Mouse (Mus musculus) midbrain, embryonic 15.5 days (tissue): ENCODE results near the gene Ldb2. TPM values are rescaled to one million over a fixed set of nuclear protein-coding genes. Genes with fewer than 3 reads are reported as not detected.

Experiments
- ATAC-seq: fragments of 200-750 bp; cut with Nextera tagmentation; replicated peaks from 2 replicates; pipeline ENCODE4 v1.8.0; 2017; ENCODE audit warnings: moderate TSS enrichment
- H3K27ac ChIP-seq: fragments of 300-500 bp; sonication (generic); 2 replicates; pipeline ENCODE4 v1.5.1; 2015; ENCODE audit warnings: mild to moderate bottlenecking, inconsistent platforms
- H3K27me3 ChIP-seq: fragments of 300-500 bp; sonication (generic); replicated peaks from 2 replicates; pipeline ENCODE4 v1.6.1; 2015; ENCODE audit warnings: inconsistent platforms
- H3K36me3 ChIP-seq: fragments of 300-500 bp; sonication (generic); replicated peaks from 2 replicates; pipeline ENCODE4 v1.6.1; 2015; ENCODE audit warnings: inconsistent platforms
- H3K4me1 ChIP-seq: fragments of 300-500 bp; sonication (generic); 2 replicates; pipeline ENCODE4 v1.6.1; 2015; ENCODE audit warnings: inconsistent platforms
- H3K4me2 ChIP-seq: fragments of 300-500 bp; sonication (generic); 2 replicates; pipeline ENCODE4 v1.6.1; 2015; ENCODE audit warnings: inconsistent platforms, mild to moderate bottlenecking, moderate library complexity
- H3K4me3 ChIP-seq: fragments of 300-500 bp; sonication (generic); 2 replicates; pipeline ENCODE4 v1.5.1; 2015; ENCODE audit warnings: mild to moderate bottlenecking, inconsistent platforms
- H3K9ac ChIP-seq: fragments of 300-500 bp; sonication (generic); 2 replicates; pipeline ENCODE4 v1.6.1; 2015; ENCODE audit warnings: mild to moderate bottlenecking, inconsistent platforms
- H3K9me3 ChIP-seq: fragments of 300-500 bp; sonication (generic); 2 replicates; pipeline ENCODE4 v1.6.1; 2016; ENCODE audit warnings: inconsistent platforms
- WGBS: fragments of 180-500 bp; shearing (Covaris S2); methylation state at CpG from one replicate; pipeline ENCODE4 v1.1.7; 2015; ENCODE audit warnings: mixed read lengths; 5-methylcytosine and 5-hydroxymethylcytosine counted together
- polyA plus RNA-seq: library from polyadenylated mRNA; unstranded; fragments of >200 nt; fragmentation: Nextera tagmentation; extraction: Ambion mirVana; gene quantifications from 2 replicates; pipeline ENCODE4 v1.2.1, GENCODE M21; 2015

The Ldb2 gene
- polyA plus RNA-seq, 1 experiment from 2014 or later = 81.0 TPM

DNA sequence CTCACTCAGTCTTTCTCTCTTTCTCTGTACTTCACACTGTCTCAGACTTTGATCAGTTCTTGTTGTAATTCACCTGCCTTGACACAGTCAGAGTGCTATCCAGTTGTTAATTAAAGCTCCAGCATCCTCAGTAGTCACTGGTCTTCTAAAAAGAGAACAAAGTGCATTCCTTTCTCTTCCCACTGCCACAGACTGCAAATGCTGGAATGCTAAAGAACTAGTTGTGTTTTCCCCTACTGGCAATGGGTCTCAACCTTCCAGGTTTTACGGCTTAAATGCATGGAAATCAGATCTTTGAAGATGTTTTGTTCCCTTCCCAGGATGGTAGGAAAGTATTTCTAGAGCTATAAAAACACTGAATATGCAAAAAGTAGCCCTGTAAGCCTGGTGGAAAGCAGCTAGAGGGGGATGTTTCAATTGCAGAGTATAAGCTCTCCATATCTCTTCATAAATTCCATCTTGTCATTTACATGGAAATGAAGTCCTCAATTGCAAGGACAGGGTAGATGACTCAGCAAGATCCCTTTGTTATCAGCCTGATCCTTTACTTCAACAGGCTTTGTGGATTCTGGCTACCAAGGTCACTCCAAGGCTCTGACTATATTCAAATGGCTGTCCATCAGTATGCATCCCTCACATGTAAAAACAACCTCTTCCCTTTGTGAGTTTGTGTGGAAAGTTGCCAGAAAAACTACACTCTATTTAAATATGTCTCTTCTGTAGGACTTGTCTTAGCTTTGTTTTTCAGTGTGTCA lies 45.1 kb downstream of the Ldb2 start:
- no peaks in the 10 kb centered on the region for H3K27me3 ChIP-seq
- no peak overlapping the region for H3K9ac ChIP-seq
- no peak overlapping the region for H3K4me3 ChIP-seq
- no peak for ATAC-seq
- no peak overlapping the region for H3K4me2 ChIP-seq
- H3K4me1 ChIP-seq = no peaks in the 10 kb centered on the region
- no peaks in the 10 kb centered on the region for H3K9me3 ChIP-seq
- H3K36me3 ChIP-seq = no peaks in the 10 kb centered on the region
- whole genome bisulfite sequencing = 46% methylated on average over 1 of the region's 1 CpGs
- H3K27ac ChIP-seq = no peak overlapping the region

DNA sequence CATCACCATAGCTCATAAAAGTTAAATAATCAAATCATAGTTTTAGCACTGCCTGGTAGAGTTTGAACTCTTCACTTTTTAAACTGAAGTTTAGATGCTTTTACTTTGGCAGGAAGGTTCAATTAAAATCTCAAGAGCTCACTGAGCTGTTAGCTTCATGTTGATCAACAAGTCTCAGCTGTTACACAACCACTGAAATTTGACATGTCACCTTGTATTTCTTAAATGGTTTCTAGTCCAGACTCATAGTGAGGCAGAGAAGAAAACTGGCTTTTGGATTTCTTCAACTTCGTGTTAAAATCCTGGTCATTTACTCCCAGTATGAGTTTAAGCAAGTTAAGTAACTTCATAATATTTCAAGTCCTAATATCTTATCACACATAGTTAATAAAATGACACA lies 53.8 kb downstream of the Ldb2 start:
- Histone ChIP-seq H3K36me3 (no peaks in the 10 kb centered on the region), H3K9ac (no peak overlapping the region), H3K4me3 (no peak overlapping the region), H3K4me2 (no peak overlapping the region), H3K9me3 (no peaks in the 10 kb centered on the region), H3K27ac (no peak overlapping the region), H3K4me1 (no peaks in the 10 kb centered on the region), H3K27me3 (no peaks in the 10 kb centered on the region)
- no peak for ATAC-seq
- WGBS = 88% methylated on average over 1 of the region's 1 CpGs

DNA sequence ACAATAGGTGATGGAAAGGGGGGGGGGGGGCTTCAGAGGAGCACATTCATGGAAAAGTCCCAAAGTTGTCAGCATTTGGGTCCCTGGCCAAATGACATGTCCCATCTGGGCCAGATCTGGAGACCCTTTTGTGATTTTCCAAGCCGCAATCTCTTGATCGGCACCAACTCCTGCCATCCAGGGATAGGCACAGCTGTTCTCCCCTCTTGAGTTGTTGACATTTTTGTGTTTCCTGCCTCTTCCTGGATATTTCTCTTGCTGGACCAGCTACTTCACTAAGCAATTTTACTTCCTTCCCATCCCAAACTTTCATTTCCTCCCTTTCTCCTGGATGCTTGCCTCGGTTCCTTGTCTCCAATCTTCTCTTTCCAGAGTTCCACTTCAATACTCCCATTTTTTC lies 63.1 kb downstream of the Ldb2 start:
- WGBS = 96% methylated on average over 3 of the region's 3 CpGs
- no peaks in the 10 kb centered on the region for H3K9me3 ChIP-seq
- no peak overlapping the region for H3K9ac ChIP-seq
- no peaks in the 10 kb centered on the region; the same call in 1 of the 2 replicates for H3K4me1 ChIP-seq
- no peaks in the 10 kb centered on the region for H3K27me3 ChIP-seq
- no peak overlapping the region for H3K4me2 ChIP-seq
- no peak overlapping the region for H3K4me3 ChIP-seq
- no peak for ATAC-seq
- H3K36me3 ChIP-seq = no peaks in the 10 kb centered on the region
- no peak overlapping the region for H3K27ac ChIP-seq

DNA sequence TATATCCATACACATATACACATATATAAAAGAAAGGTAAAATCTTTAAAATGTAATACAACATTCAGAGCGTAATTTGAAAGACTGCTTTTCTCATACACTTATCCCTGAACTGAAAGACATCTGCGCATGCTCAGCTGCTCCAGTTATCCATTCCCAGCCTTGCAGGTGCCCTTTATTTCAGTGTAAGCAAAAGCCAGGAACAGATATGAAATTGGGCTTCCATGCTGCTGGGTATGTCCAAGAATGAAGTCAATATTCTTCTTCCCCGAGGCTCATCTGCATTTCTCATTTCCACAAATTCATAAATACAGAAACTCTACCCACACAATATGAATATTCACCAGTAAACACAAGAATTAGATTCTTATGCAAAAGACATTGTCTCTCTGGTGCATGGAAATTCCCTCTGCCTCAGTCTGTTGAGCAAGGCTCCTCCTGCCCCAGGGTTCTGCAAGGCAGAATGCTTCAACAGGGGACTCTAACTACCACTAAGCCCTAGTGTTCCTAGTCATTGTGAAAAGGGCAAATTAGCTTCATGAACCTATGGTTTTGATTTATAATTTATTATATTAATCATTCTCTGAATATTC lies 65.3 kb downstream of the Ldb2 start:
- Histone ChIP-seq H3K4me3 (no peak overlapping the region), H3K4me2 (no peak overlapping the region), H3K9me3 (no peaks in the 10 kb centered on the region), H3K27ac (no peak overlapping the region), H3K27me3 (no peaks in the 10 kb centered on the region), H3K4me1 (peaks cover 5% of the 10 kb centered on the region; the same call in 1 of the 2 replicates), H3K9ac (no peak overlapping the region), H3K36me3 (no peaks in the 10 kb centered on the region)
- 80% methylated on average over 3 of the region's 3 CpGs for WGBS
- ATAC-seq = no peak

DNA sequence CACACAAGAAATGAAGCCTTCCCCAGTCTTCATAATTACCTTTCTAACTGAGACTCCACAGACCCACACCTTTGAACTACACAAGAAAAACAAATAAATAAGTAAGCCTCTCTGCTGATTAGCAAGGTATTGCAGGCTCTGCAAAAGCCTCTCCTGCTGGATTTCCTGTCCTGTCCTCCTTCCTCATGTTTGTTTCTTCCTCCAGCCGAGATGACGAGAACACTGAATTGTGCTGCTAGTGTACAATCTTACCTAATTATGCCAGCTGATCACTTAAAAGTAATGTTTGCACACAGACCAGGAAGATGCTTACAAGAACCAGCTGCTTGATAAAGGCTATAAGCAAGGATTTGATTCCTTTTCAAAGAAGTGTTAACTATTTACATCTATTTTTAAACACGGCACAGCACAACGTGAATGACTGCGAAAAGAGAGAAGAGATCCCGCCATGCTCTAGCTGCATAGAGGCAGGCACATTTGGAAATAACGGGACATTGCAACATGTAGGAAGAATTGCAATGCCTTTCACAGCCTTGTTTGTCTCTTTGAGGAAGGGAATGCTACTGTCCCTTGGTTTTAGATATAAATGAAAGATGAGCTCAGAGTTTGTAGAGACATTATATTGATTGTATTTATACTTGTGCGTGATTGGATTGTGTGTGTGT lies 69.7 kb downstream of the Ldb2 start:
- H3K4me2 ChIP-seq = no peak overlapping the region
- peaks cover 15% of the 10 kb centered on the region for H3K4me1 ChIP-seq
- H3K9me3 ChIP-seq = no peaks in the 10 kb centered on the region
- ATAC-seq = no peak
- no peaks in the 10 kb centered on the region for H3K36me3 ChIP-seq
- WGBS = 75% methylated on average over 8 of the region's 8 CpGs
- no peak overlapping the region for H3K4me3 ChIP-seq
- no peak overlapping the region for H3K9ac ChIP-seq
- 0 out of 2 replicates have a peak overlapping the region, but pooled peaks have one; percentile 24 for H3K27ac ChIP-seq
- no peaks in the 10 kb centered on the region for H3K27me3 ChIP-seq

DNA sequence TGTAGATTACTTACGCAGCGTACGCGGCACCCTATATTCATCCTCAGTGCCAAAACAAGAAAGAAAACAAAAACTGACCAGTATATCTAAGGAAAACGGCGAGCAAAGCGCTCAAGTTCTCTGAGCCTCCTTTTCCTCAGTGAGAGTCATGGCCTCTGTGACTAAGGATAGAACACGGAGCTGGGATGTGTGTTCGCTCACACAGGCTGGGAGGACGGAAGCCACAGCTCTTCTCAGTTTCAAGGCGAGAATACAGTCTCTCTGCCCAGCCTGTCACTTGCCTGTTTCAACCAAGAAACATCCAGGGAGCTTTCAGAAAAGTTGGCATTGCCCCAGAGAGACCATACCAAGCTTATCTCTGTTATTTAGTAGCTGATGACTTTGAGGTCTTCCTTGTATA lies 71.5 kb downstream of the Ldb2 start:
- H3K27ac ChIP-seq = no peak overlapping the region

DNA sequence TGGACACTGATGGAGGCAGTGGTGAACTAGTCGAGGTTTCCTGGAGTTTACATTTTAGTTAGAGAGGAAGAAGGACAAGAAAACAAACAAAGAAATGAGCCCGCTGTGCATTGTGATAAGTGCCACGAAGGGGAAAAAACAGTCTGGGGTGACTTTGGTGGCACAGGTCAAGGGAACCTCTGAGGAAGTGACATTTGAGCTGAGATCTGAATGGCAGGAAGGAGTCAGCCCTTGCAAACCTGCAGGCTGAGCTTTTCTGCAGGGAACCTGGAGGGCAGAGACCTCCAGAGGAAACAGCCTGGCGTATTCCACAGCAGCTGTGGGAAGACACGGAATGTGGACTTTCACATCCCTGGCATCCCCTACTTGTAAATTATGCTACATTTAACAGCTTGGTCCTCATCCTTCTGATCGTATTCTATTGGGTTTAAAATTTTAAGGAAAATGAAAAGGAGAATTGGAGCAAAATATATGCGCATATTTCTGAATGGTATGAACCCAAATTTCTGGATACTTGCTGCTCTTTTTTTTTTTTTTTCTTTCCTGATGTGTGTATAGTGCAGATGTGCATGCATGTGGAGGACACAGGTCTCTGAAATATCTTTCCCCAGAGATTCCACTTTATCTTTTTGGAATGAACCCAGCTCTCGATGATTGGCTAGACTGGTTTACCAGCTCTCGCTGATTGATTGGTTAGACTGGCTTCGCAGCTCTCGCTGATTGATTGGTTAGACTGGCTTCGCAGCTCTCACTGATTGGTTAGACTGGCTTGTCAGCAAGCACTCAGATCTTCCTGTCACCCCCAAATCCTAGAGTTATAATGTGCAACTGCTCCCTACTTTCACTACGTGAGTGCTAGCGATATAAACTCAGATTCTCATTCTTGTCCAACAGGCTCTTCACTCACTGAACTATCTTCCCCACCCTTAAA lies 72.7 kb downstream of the Ldb2 start:
- no peaks in the 10 kb centered on the region for H3K36me3 ChIP-seq
- 67% methylated on average over 14 of the region's 14 CpGs for WGBS
- no peaks in the 10 kb centered on the region for H3K9me3 ChIP-seq
- no peak overlapping the region for H3K9ac ChIP-seq
- H3K4me3 ChIP-seq = no peak overlapping the region
- H3K27me3 ChIP-seq = no peaks in the 10 kb centered on the region
- H3K27ac ChIP-seq = peak overlapping the region; percentile 74
- ATAC-seq = peak; percentile 70
- peaks cover 21% of the 10 kb centered on the region for H3K4me1 ChIP-seq
- no peak overlapping the region for H3K4me2 ChIP-seq

More for the DNA sequence above, 71.5 kb downstream of the Ldb2 start:
- no peaks in the 10 kb centered on the region for H3K9me3 ChIP-seq
- WGBS = 89% methylated on average over 11 of the region's 11 CpGs
- no peak overlapping the region for H3K4me2 ChIP-seq
- H3K9ac ChIP-seq = no peak overlapping the region
- H3K4me3 ChIP-seq = no peak overlapping the region
- ATAC-seq = no peak
- no peaks in the 10 kb centered on the region for H3K36me3 ChIP-seq
- no peaks in the 10 kb centered on the region for H3K27me3 ChIP-seq
- H3K4me1 ChIP-seq = peaks cover 17% of the 10 kb centered on the region

DNA sequence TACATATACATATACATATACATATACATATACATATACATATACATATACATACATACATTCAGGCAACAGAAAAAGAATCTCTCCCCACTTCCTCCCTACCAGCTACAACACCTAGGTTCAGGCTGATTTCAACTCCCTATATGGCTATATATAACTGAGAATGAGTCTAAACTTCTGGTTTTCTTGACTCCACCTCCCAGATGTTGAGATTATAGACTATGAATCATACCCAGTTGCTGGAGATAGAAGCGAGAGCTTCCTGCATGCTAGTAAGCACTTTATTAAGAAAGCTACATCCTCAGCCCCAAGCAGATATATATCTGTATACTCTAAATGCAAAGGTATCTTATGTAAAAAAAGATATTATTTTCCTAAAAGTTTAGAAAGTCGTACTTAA lies 74.0 kb downstream of the Ldb2 start:
- H3K27me3 ChIP-seq = no peaks in the 10 kb centered on the region
- peaks cover 21% of the 10 kb centered on the region for H3K4me1 ChIP-seq
- no peak overlapping the region for H3K9ac ChIP-seq
- H3K4me3 ChIP-seq = no peak overlapping the region
- no peaks in the 10 kb centered on the region for H3K9me3 ChIP-seq
- ATAC-seq = no peak
- WGBS = 92% methylated on average over 2 of the region's 2 CpGs
- H3K4me2 ChIP-seq = no peak overlapping the region
- H3K36me3 ChIP-seq = no peaks in the 10 kb centered on the region
- H3K27ac ChIP-seq = no peak overlapping the region

DNA sequence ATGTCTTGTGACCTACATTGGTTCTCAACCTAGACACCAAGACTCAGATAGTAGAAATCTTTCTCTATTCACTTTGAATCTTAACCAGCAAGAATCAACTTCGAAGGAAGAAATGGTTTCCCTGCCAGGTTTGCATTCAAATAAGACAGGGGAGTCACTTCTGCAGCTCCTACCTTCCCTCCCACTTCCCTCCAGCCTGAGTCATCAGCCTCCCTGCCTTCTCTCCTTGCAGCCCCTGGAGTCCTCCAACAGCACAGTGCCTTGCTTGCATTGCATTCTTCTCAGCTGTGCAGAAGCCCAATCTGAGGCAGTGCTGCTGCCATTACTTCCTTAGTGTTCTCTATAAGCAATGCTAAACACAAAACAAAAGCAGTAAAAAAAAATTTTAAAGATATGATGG lies 79.6 kb downstream of the Ldb2 start:
- Histone ChIP-seq H3K9me3 (no peaks in the 10 kb centered on the region), H3K4me3 (no peak overlapping the region), H3K9ac (no peak overlapping the region), H3K4me2 (no peak overlapping the region), H3K4me1 (peaks cover 5% of the 10 kb centered on the region; the same call in 1 of the 2 replicates), H3K27me3 (no peaks in the 10 kb centered on the region), H3K27ac (no peak overlapping the region), H3K36me3 (no peaks in the 10 kb centered on the region)
- ATAC-seq = no peak
- 78% methylated on average over 1 of the region's 1 CpGs for WGBS

DNA sequence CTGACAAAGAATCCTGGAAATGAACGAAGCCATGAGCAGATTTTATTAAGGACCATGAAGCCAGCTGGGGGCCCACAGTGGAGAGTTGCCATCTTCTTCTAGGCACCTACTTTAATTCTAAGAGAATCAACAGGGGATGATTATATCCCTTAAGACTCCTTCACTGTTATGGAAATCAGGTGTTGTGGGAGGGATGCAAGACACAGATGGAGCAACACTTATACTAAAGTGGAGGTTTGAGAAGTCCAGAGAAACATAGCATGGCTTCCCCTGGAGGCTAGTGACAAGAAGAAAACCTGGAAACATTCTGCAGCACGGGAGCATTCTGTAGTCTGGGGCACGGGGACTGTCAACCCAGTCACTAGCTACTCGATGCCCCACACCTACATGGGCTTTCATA lies 85.0 kb downstream of the Ldb2 start:
- whole genome bisulfite sequencing = 44% methylated on average over 4 of the region's 4 CpGs
- no peaks in the 10 kb centered on the region for H3K27me3 ChIP-seq
- H3K4me1 ChIP-seq = peaks cover 20% of the 10 kb centered on the region
- no peaks in the 10 kb centered on the region for H3K9me3 ChIP-seq
- H3K36me3 ChIP-seq = no peaks in the 10 kb centered on the region
- H3K9ac ChIP-seq = no peak overlapping the region
- no peak for ATAC-seq
- no peak overlapping the region for H3K4me2 ChIP-seq
- H3K4me3 ChIP-seq = no peak overlapping the region
- no peak overlapping the region for H3K27ac ChIP-seq

DNA sequence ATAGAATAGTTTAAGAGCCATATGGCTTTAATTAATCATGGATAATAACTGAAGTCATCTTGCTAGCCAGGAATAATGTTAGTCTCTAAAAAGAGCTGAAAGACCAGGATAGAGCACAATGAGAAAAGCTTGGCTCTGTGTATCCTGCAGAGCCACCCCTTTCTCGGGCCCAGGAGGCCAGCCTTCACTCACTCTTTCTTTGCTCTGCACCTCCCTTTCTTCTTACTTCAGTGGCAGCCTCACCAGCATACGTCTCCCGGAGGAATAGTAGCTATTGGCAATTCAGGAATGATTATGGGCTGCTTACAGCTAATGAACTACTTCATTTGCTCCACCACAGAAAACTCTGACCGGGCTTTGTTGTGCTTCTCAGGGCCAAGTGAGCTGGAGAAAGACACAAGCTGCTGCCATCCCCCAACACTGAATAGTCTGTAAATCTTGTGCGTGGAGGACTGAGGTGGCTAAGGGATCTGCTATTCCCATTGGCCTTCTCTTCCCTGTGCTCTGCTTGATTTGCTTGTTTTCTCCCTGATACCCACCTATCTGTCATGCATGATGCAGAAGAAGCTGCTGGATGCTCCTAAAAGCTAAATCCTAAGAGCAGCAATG lies 86.2 kb downstream of the Ldb2 start:
- Histone ChIP-seq H3K27ac (peak overlapping the region; percentile 66), H3K4me1 (peaks cover 20% of the 10 kb centered on the region), H3K36me3 (no peaks in the 10 kb centered on the region), H3K9ac (no peak overlapping the region), H3K9me3 (no peaks in the 10 kb centered on the region), H3K27me3 (no peaks in the 10 kb centered on the region), H3K4me2 (no peak overlapping the region), H3K4me3 (no peak overlapping the region)
- ATAC-seq = peak; percentile 56
- WGBS = 7% methylated on average over 5 of the region's 5 CpGs
